Mouse (Mus musculus): Measurements from ENCODE around the gene Lsm2.
"Not testable (repeated sequence)": the region's sequence is repeated elsewhere in the genome, so short reads cannot be mapped to it uniquely, and the experiment has no call there.

DNA sequence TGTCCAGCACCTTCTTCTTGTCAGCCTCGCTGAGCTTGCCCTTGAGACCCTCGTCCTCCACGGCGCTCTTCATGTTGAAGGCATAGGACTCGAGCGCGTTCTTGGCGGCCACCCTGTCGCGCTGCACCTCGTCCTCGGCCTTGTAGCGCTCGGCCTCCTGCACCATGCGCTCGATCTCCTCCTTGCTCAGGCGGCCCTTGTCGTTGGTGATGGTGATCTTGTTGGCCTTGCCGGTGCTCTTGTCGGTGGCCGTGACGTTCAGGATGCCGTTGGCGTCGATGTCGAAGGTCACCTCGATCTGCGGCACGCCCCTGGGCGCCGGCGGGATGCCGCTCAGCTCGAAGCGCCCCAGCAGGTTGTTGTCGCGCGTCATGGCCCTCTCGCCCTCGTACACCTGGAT lies 24.4 kb upstream of the Lsm2 start:
- TF ChIP-seq CTCF (IDR thresholded peaks at IDR 0.05; ENCODE audit: borderline replicate concordance, extremely low read depth, insufficient read depth, insufficient read length); POLR2A (IDR thresholded peaks at IDR 0.05; ENCODE audit: borderline replicate concordance, extremely low read depth, insufficient read depth, insufficient read length, poor library complexity, severe bottlenecking): not testable (repeated sequence)
